Comparison of ENCODE assay signal across 8 mouse cellular contexts in the genomic region with DNA sequence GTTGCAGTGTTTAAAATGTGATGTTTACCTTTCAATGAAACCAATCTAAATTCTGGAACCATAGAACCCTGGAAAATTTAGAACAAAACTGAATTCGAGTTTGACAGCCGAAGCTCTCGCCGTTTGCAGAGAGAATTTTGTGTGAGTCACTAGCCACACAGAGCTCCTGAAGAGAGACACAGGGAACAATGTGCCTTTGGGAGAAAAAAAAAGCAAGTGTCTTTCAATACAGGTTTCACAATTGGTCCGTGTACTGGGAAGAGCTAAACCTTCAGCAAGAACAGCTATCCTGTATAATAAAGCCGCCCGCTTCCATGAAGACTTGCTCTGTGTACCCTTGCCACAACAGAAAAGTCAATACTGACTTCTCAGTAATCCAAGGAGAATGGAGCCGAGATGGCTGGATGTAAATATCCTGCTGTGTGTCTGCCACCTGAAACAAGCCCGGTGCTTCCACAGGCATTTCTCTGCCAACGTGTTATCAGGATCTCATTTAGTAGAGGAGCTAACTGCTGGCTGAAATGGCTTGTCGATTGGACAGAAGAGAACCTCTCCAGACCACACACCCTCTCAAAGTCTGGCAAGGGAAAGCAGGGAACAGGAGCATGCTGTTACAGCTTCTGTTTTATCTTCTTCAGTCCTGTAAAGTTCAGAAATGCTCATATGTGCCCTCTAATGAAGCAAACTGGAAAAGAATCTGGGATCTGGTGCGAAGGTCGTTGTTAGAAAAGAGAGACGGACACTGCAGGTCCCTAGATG.
DNase-seq lines count a peak whose midpoint lies in the region; ATAC-seq and TF ChIP-seq lines count a peak whose summit lies in the region.
"Had no signal": no experiment of that assay in that cellular context is flagged by ENCODE, and none has a peak within 500 bp of the region (broad histone marks: within the 10 kb centered on the region; RNA-seq: fewer than 3 reads in every experiment).

No protein-coding gene starts in this region.

- intact Hi-C loops in heart, adult 2 months (cut with DNase I): loop anchor here (5.0 kb wide), 1 partner anchor 79 kb away; no protein-coding TSS in a partner anchor

- TF ChIP-seq CTCF in heart, adult 2 months (IDR thresholded peaks at IDR 0.05): no peak
- TF ChIP-seq CTCF in heart, postnatal 0 days (IDR thresholded peaks at IDR 0.05; ENCODE audit: low read depth): no peak

- no peak for TF ChIP-seq POLR2A in heart, adult 2 months (IDR thresholded peaks at IDR 0.05; ENCODE audit: insufficient read depth, low read depth, low read length)

- H3K4me2 ChIP-seq in heart, postnatal 0 days (ENCODE audit: low read depth, low read length): peak overlapping the region; percentile 59

- no peak overlapping the region for H3K9ac ChIP-seq in heart, adult 2 months (ENCODE audit: low read depth, low read length)
- H3K9ac ChIP-seq in heart, postnatal 0 days (replicated peaks; ENCODE audit: low read depth, low read length): peak overlapping the region; percentile 8
- H3K9ac ChIP-seq: liver, embryonic 15.5 days had no signal

- ATAC-seq in heart, postnatal 0 days (ENCODE audit: insufficient read depth, low read depth): peak; percentile 77

- H3K9me3 ChIP-seq in heart, postnatal 0 days (replicated peaks; ENCODE audit: control insufficient read depth, low read length): no peaks in the 10 kb centered on the region
- H3K9me3 ChIP-seq: liver, embryonic 15.5 days had no signal

- no peak for TF ChIP-seq EP300 in heart, adult 2 months (IDR thresholded peaks at IDR 0.05; ENCODE audit: insufficient read depth, low read depth, low read length)
- no peak for TF ChIP-seq EP300 in heart, postnatal 0 days (IDR thresholded peaks at IDR 0.05; ENCODE audit: low read depth)

- peak in 1 of 2 experiments; percentile 23 for DNase-seq in heart, adult 2 months
- DNase-seq in heart, adult 8-10 months (ENCODE audit: low spot score): no peak
- DNase-seq in lung, postnatal 36 days: peak; percentile 12
- no peak for DNase-seq in lung, postnatal 25 days (ENCODE audit: low spot score)
- DNase-seq in heart, postnatal 0 days (ENCODE audit: low spot score): peak; percentile 41
- DNase-seq in yolk sac, embryonic 10.5 days (ENCODE audit: low spot score): peak; percentile 25
- no peak for DNase-seq in urinary bladder, postnatal 10 days (ENCODE audit: low spot score)

- H3K36me3 ChIP-seq in heart, adult 2 months (ENCODE audit: control insufficient read depth, insufficient read depth, low read length): no peaks in the 10 kb centered on the region; the same call in 1 of the 2 replicates
- H3K36me3 ChIP-seq in heart, postnatal 0 days (replicated peaks; ENCODE audit: control insufficient read depth, insufficient read depth, low read length): no peaks in the 10 kb centered on the region
- H3K36me3 ChIP-seq: liver, embryonic 15.5 days had no signal

- peak overlapping the region; percentile 17 for H3K4me3 ChIP-seq in heart, adult 2 months
- H3K4me3 ChIP-seq in heart, postnatal 0 days (ENCODE audit: low read depth, low read length): peak overlapping the region; percentile 32
- H3K4me3 ChIP-seq: liver, embryonic 15.5 days had no signal

- no peaks in the 10 kb centered on the region for H3K79me2 ChIP-seq in heart, adult 2 months (replicated peaks; ENCODE audit: control insufficient read depth, insufficient read depth, low read length)

- peaks cover 8% of the 10 kb centered on the region for H3K4me1 ChIP-seq in heart, adult 2 months (ENCODE audit: control insufficient read depth, insufficient read depth, low read length)
- H3K4me1 ChIP-seq in heart, postnatal 0 days (ENCODE audit: control insufficient read depth, insufficient read depth): peaks cover 29% of the 10 kb centered on the region
- H3K4me1 ChIP-seq: liver, embryonic 15.5 days had no signal

- WGBS in heart, adult 2 months: 59% methylated on average over 14 of the region's 14 CpGs
- 39% methylated on average over 14 of the region's 14 CpGs for WGBS in heart, postnatal 0 days

- H3K27ac ChIP-seq in heart, adult 2 months: no peak overlapping the region; the same call in 1 of the 2 replicates
- H3K27ac ChIP-seq in heart, postnatal 0 days (ENCODE audit: low read depth): peak overlapping the region; percentile 76
- H3K27ac ChIP-seq: liver, embryonic 15.5 days had no signal

- no peaks in the 10 kb centered on the region for H3K27me3 ChIP-seq in heart, adult 2 months (ENCODE audit: control insufficient read depth, insufficient read depth, low read length)
- no peaks in the 10 kb centered on the region for H3K27me3 ChIP-seq in heart, postnatal 0 days (ENCODE audit: control insufficient read depth, insufficient read depth, low read length)
- H3K27me3 ChIP-seq: liver, embryonic 15.5 days had no signal

Comparison
In these comparisons a context has a peak if more than half of its experiments do, and no peak if none do; other contexts are left out.
1. DNase-seq: peak in lung, postnatal 36 days (single experiment), heart, postnatal 0 days (single experiment) and yolk sac, embryonic 10.5 days (single experiment); none in heart, adult 8-10 months (single experiment), lung, postnatal 25 days (single experiment) and urinary bladder, postnatal 10 days (single experiment).